Mouse (Mus musculus) limb, embryonic 14.5 days (tissue): Measurements from ENCODE around the gene Gm21994. TPM values are rescaled to one million over a fixed set of nuclear protein-coding genes. Genes with fewer than 3 reads are reported as not detected.
"Not testable (repeated sequence)": the region's sequence is repeated elsewhere in the genome, so short reads cannot be mapped to it uniquely, and the experiment has no call there.

Experiments used
- ATAC-seq: fragments of 200-750 bp; cut with Nextera tagmentation; 2 replicates; pipeline ENCODE4 v1.8.0; 2017; ENCODE audit warnings: low read depth, moderate number of reproducible peaks, moderate TSS enrichment; ENCODE audit not compliant: low FRiP score
- DNase-seq: peaks from one replicate; pipeline ENCODE4 v3.0.0-alpha.2; 2015; ENCODE audit warnings: low spot score
- H3K27ac ChIP-seq: fragments of 300-500 bp; sonication (generic); replicated peaks from 2 replicates; pipeline ENCODE4 v1.5.1; 2014; ENCODE audit warnings: low read depth, mild to moderate bottlenecking, low read length, moderate library complexity, mixed read lengths
- H3K27me3 ChIP-seq: fragments of 300-500 bp; sonication (generic); 2 replicates; pipeline ENCODE4 v1.6.1; 2014; ENCODE audit warnings: low read length, mixed read lengths; ENCODE audit not compliant: control insufficient read depth, insufficient read depth
- H3K36me3 ChIP-seq: fragments of 300-500 bp; sonication (generic); 2 replicates; pipeline ENCODE4 v1.6.1; 2014; ENCODE audit warnings: mild to moderate bottlenecking, low read length, moderate library complexity, mixed read lengths; ENCODE audit not compliant: control insufficient read depth, insufficient read depth
- H3K4me1 ChIP-seq: fragments of 300-500 bp; sonication (generic); 2 replicates; pipeline ENCODE4 v1.6.1; 2014; ENCODE audit warnings: antibody characterized with exemption, low read length, mixed read lengths; ENCODE audit not compliant: control insufficient read depth, insufficient read depth
- H3K4me2 ChIP-seq: fragments of 300-500 bp; sonication (generic); replicated peaks from 2 replicates; pipeline ENCODE4 v1.6.1; 2014; ENCODE audit warnings: low read depth, mild to moderate bottlenecking, low read length, moderate library complexity; ENCODE audit not compliant: severe bottlenecking
- H3K4me3 ChIP-seq: fragments of 300-500 bp; sonication (generic); replicated peaks from 2 replicates; pipeline ENCODE4 v1.5.1; 2014; ENCODE audit warnings: low read length
- H3K9ac ChIP-seq: fragments of 300-500 bp; sonication (generic); 2 replicates; pipeline ENCODE4 v1.6.1; 2014; ENCODE audit warnings: mild to moderate bottlenecking, low read depth, low read length, moderate library complexity; ENCODE audit not compliant: severe bottlenecking
- H3K9me3 ChIP-seq: fragments of 300-500 bp; sonication (generic); 2 replicates; pipeline ENCODE4 v1.6.1; 2016; ENCODE audit warnings: low read length; ENCODE audit not compliant: control insufficient read depth
- POLR2A ChIP-seq: fragments of 200-500 bp; IDR thresholded peaks from 2 replicates; pipeline ENCODE4 v1.8.0; 2012; ENCODE audit warnings: inconsistent platforms, mild to moderate bottlenecking, moderate library complexity, borderline replicate concordance; ENCODE audit not compliant: insufficient read depth, insufficient read length; ENCODE audit errors: extremely low read depth
- WGBS: fragments of 180-500 bp; shearing (Covaris S2); extraction: QIAGEN DNeasy Blood & Tissue Kit; methylation state at CpG from one replicate; pipeline ENCODE4 v1.1.7; 2014; 5-methylcytosine and 5-hydroxymethylcytosine counted together
- polyA plus RNA-seq, 2 experiments: library from polyadenylated mRNA; depleted of rRNA in 1 of 2; stranded (reverse) in 1 of 2; unstranded in 1 of 2; fragments of >200 nt; fragmentation: Nextera tagmentation in 1 of 2; extraction: Ambion mirVana in 1 of 2; gene quantifications; 2 replicates each; pipeline versions ENCODE4 v1.2.1 to v1.2.3; 2012 to 2014

The Gm21994 gene
- polyA plus RNA-seq (2012; rRNA removed) (2.0 and 2.4 TPM in 2 replicates), polyA plus RNA-seq (2014; fragmentation: Nextera tagmentation; extraction: Ambion mirVana) (3.5 and 4.4 TPM in 2 replicates)

GRCm38 (mm10) chr2:150255491-150255890, at the start of gene Gm21994:
Gene Gm21994 (minus strand): TSS chr2:150255591.
- H3K4me1 ChIP-seq, H3K9ac ChIP-seq, H3K4me2 ChIP-seq, H3K9me3 ChIP-seq, H3K36me3 ChIP-seq, DNase-seq, H3K27ac ChIP-seq, H3K4me3 ChIP-seq, H3K27me3 ChIP-seq, ATAC-seq: not testable (repeated sequence)
- WGBS = 62% methylated on average over 2 of the region's 2 CpGs

- Histone ChIP-seq H3K4me1 (no peaks in the 10 kb centered on the region), H3K36me3 (no peaks in the 10 kb centered on the region), H3K27me3 (no peaks in the 10 kb centered on the region), H3K4me3 (no peak overlapping the region), H3K9ac (no peak overlapping the region), H3K4me2 (no peak overlapping the region), H3K9me3 (no peaks in the 10 kb centered on the region), H3K27ac (no peak overlapping the region)
- 52% methylated on average over 1 of the region's 1 CpGs for WGBS
- DNase-seq = no peak
- no peak for TF ChIP-seq POLR2A
- no peak for ATAC-seq
Measured at GRCm38 (mm10) chr2:150299096-150299495, 43.7 kb upstream of the Gm21994 start.

- ATAC-seq (no peak), DNase-seq (no peak)
- H3K27me3 ChIP-seq = no peaks in the 10 kb centered on the region
- H3K36me3 ChIP-seq = no peaks in the 10 kb centered on the region
- H3K27ac ChIP-seq = no peak overlapping the region
- H3K4me2 ChIP-seq = no peak overlapping the region
- no peak overlapping the region for H3K4me3 ChIP-seq
- 80% methylated on average over 6 of the region's 6 CpGs for WGBS
- no peak overlapping the region for H3K9ac ChIP-seq
- no peaks in the 10 kb centered on the region for H3K4me1 ChIP-seq
- no peak for TF ChIP-seq POLR2A
- H3K9me3 ChIP-seq = no peaks in the 10 kb centered on the region
Measured at GRCm38 (mm10) chr2:150293669-150294068, 38.3 kb upstream of the Gm21994 start.

- WGBS = 69% methylated on average over 4 of the region's 4 CpGs
- not testable (repeated sequence) for H3K9me3 ChIP-seq, H3K4me2 ChIP-seq, H3K9ac ChIP-seq, H3K27ac ChIP-seq, ATAC-seq, H3K4me3 ChIP-seq, DNase-seq, H3K36me3 ChIP-seq, H3K27me3 ChIP-seq, H3K4me1 ChIP-seq
Measured at GRCm38 (mm10) chr2:150257291-150257690, 1.9 kb upstream of the Gm21994 start, which contains the start of gene Gm14124. Gene Gm14124 (plus strand): TSS chr2:150257517.

GRCm38 (mm10) chr2:150256861-150257260, 1.5 kb upstream of the Gm21994 start:
- not testable (repeated sequence) for H3K27me3 ChIP-seq, H3K9ac ChIP-seq, H3K4me3 ChIP-seq, ATAC-seq, DNase-seq, H3K36me3 ChIP-seq, H3K4me1 ChIP-seq, H3K9me3 ChIP-seq, H3K27ac ChIP-seq, H3K4me2 ChIP-seq
- WGBS = 68% methylated on average over 2 of the region's 2 CpGs

- Histone ChIP-seq H3K27ac (no peak overlapping the region), H3K4me3 (no peak overlapping the region), H3K9me3 (peaks cover 23% of the 10 kb centered on the region), H3K9ac (no peak overlapping the region), H3K4me2 (no peak overlapping the region), H3K4me1 (no peaks in the 10 kb centered on the region), H3K36me3 (peaks cover 8% of the 10 kb centered on the region), H3K27me3 (no peaks in the 10 kb centered on the region)
- ATAC-seq (no peak), DNase-seq (no peak)
- WGBS = 89% methylated on average over 2 of the region's 2 CpGs
- no peak for TF ChIP-seq POLR2A
Measured at GRCm38 (mm10) chr2:150243211-150243610, 12.2 kb downstream of the Gm21994 start.

- not testable (repeated sequence) for ATAC-seq, H3K9ac ChIP-seq, H3K27ac ChIP-seq, DNase-seq, H3K27me3 ChIP-seq, H3K4me1 ChIP-seq, H3K36me3 ChIP-seq, H3K9me3 ChIP-seq, H3K4me3 ChIP-seq, H3K4me2 ChIP-seq
Measured at GRCm38 (mm10) chr2:150223263-150223662, 32.1 kb downstream of the Gm21994 start.

GRCm38 (mm10) chr2:150218363-150218725, 37.0 kb downstream of the Gm21994 start:
- not testable (repeated sequence) for H3K4me1 ChIP-seq, DNase-seq, H3K9me3 ChIP-seq, H3K36me3 ChIP-seq, H3K27ac ChIP-seq, H3K27me3 ChIP-seq
- 0% methylated on average over 2 of the region's 4 CpGs for WGBS
- ATAC-seq = peak; percentile 16; the same call in 1 of the 2 replicates
- Histone ChIP-seq H3K4me2 (peak overlapping the region; percentile 36), H3K9ac (peak overlapping the region; percentile 46), H3K4me3 (peak overlapping the region; percentile 39)
